Mouse (Mus musculus) granulocyte monocyte progenitor cell, adult 5-6 weeks (primary cell): ENCODE measurements around the gene Usp26. TPM values are rescaled to one million over a fixed set of nuclear protein-coding genes. Genes with fewer than 3 reads are reported as not detected.

Experiments
- ATAC-seq: replicated peaks from 2 replicates; pipeline ENCODE4 v1.8.0; 2016; ENCODE audit warnings: mild to moderate bottlenecking, moderate TSS enrichment, inconsistent platforms; ENCODE audit not compliant: poor library complexity, severe bottlenecking
- total RNA-seq, 2 experiments: library from RNA; stranded (forward) in 1 of 2; stranded (reverse) in 1 of 2; fragments of 200-712, 200-1000 nt in 1 of 2; fragments of >200 nt in 1 of 2; fragmentation: Nextera tagmentation in 1 of 2; gene quantifications; 2 replicates each; pipeline ENCODE4 v1.2.3; 2014 to 2017

The Usp26 gene
- total RNA-seq (2014; fragmentation: Nextera tagmentation) (not detected in 2 replicates), total RNA-seq (2017) (not detected in 2 replicates)

GRCm38 (mm10) chrX:51801133-51801532 lies at the start of gene Usp26:
Gene Usp26 (minus strand): TSS chrX:51801233.
- ATAC-seq: no peak

GRCm38 (mm10) chrX:51814466-51815247 lies 13.6 kb upstream of the Usp26 start:
- no peak for ATAC-seq

- no peak for ATAC-seq
Measured at GRCm38 (mm10) chrX:51767457-51767856, 33.6 kb downstream of the Usp26 start.

- no peak; the same call in 1 of the 2 replicates for ATAC-seq
Measured at GRCm38 (mm10) chrX:51736450-51736849, 64.6 kb downstream of the Usp26 start.

- peak; percentile 72 for ATAC-seq
Measured at GRCm38 (mm10) chrX:51714086-51714745, 86.8 kb downstream of the Usp26 start.

GRCm38 (mm10) chrX:51712996-51713395 lies 88.0 kb downstream of the Usp26 start:
- ATAC-seq: no peak

Other genes with a start within 250 kb of the Usp26 start
- gene Hs6st2, start 119.4 kb downstream of the Usp26 start, total RNA-seq (2014; fragmentation: Nextera tagmentation): not detected in 2 replicates
- not detected in 2 replicates for gene Hs6st2, start 119.4 kb downstream of the Usp26 start, total RNA-seq (2017)
- gene 1700080O16Rik, start 171.5 kb upstream of the Usp26 start, total RNA-seq (2014; fragmentation: Nextera tagmentation): not detected in 2 replicates
- gene 1700080O16Rik, start 171.5 kb upstream of the Usp26 start, total RNA-seq (2017): not detected in 2 replicates